Mouse (Mus musculus): ENCODE results near the gene Cbarp. TPM values are rescaled to one million over a fixed set of nuclear protein-coding genes. Genes with fewer than 3 reads are reported as not detected.
A peak's percentile ranks its signal among the peaks of the same experiment; 100 is the strongest.

The Cbarp gene
- polyA plus RNA-seq, 1 experiment from 2014 or later = 45.3 TPM

DNA sequence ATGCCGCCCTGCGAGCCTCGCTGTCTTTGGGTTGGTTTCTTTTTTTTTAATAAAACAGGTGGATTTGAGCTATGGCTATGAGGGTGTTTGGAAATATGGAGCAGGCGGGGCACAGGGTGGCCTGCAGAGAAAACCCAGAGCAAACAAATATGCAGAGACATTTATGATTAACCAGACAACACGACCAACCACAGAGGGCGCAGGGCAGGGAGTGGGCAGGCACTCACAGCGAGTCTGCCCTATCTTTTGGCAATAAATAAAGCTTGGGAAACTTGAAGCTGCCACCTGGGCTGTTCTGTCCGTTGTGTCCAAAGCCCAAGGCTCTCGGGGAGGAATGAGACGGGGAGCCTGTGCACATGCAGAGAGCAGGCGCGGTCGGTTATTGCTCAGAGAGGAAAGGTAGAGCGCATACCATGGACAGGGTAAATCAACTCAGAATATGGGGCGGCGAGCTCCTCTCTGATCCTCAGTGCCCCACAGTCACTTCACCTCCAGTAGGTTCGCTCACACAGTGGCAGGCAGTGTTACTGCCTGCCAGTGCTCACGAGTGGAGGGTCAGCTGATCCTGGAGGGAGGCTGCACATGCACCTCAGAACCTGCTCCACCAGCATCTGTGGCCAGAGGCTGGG, 10.1 kb downstream of the Cbarp start:
- 87% methylated on average over 18 of the region's 18 CpGs for WGBS
- peaks cover 9% of the 10 kb centered on the region for H3K27me3 ChIP-seq
- 0 out of 2 replicates have a peak, but pooled peaks have one; percentile 7 for ATAC-seq
- H3K9ac ChIP-seq (replicated peaks) = no peak overlapping the region
- H3K9me3 ChIP-seq = no peaks in the 10 kb centered on the region
- H3K4me1 ChIP-seq (replicated peaks) = peaks cover 24% of the 10 kb centered on the region
- H3K27ac ChIP-seq = no peak overlapping the region
- H3K36me3 ChIP-seq = peaks cover 100% of the 10 kb centered on the region
- H3K4me3 ChIP-seq (replicated peaks) = no peak overlapping the region
- H3K4me2 ChIP-seq (replicated peaks) = no peak overlapping the region

DNA sequence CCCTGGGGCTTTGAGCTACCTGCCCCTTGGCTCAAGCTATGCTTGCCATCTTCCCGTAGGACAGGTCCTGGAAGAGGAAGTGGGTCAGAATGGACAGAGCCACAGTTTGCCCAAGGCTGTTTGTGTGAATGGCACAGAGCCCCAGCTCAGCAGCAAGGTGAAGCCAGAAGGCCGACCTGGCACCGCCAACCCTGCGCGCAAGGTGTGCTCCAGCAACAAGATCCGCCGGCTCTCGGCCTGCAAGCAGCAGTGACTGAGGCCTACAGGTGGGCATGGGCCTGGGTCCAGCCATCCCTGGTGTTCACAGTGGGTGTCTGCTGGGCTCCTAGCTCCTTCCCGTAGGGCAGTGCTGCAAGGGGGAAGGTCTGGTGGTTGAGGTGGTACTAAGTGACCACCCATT, 10.8 kb downstream of the Cbarp start:
- 97% methylated on average over 7 of the region's 9 CpGs for WGBS
- Histone ChIP-seq H3K9ac (replicated peaks) (no peak overlapping the region), H3K36me3 (peaks cover 100% of the 10 kb centered on the region), H3K27me3 (peaks cover 4% of the 10 kb centered on the region; the same call in 1 of the 2 replicates), H3K4me1 (replicated peaks) (peaks cover 24% of the 10 kb centered on the region), H3K4me3 (replicated peaks) (no peak overlapping the region), H3K4me2 (replicated peaks) (no peak overlapping the region), H3K27ac (no peak overlapping the region), H3K9me3 (no peaks in the 10 kb centered on the region)
- no peak for ATAC-seq

DNA sequence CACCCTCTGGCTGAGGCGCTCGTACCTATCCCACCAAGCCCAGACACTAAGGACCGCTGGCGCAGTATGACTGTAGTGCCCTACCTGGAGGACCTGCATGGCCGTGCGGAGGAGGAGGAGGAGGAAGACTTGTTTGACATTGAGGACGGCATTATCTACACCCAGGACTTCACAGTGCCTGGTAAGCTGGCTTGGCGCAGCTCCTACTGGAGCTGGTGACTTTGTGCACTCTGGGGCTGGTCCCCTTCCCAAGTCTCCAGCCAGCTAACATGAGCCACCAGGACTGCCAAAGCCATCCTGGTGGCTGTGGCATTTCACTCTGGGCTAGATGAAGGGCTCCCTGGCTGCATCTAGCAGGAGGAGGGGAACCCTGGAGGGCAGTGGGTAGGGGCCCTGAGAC, 12.7 kb downstream of the Cbarp start:
- peaks cover 4% of the 10 kb centered on the region; the same call in 1 of the 2 replicates for H3K27me3 ChIP-seq
- ATAC-seq = no peak
- H3K36me3 ChIP-seq = peaks cover 87% of the 10 kb centered on the region
- 93% methylated on average over 8 of the region's 8 CpGs for WGBS
- H3K4me2 ChIP-seq (replicated peaks) = no peak overlapping the region
- peaks cover 18% of the 10 kb centered on the region for H3K4me1 ChIP-seq (replicated peaks)
- H3K4me3 ChIP-seq (replicated peaks) = no peak overlapping the region
- no peak overlapping the region for H3K9ac ChIP-seq (replicated peaks)
- H3K27ac ChIP-seq = no peak overlapping the region
- no peaks in the 10 kb centered on the region for H3K9me3 ChIP-seq

DNA sequence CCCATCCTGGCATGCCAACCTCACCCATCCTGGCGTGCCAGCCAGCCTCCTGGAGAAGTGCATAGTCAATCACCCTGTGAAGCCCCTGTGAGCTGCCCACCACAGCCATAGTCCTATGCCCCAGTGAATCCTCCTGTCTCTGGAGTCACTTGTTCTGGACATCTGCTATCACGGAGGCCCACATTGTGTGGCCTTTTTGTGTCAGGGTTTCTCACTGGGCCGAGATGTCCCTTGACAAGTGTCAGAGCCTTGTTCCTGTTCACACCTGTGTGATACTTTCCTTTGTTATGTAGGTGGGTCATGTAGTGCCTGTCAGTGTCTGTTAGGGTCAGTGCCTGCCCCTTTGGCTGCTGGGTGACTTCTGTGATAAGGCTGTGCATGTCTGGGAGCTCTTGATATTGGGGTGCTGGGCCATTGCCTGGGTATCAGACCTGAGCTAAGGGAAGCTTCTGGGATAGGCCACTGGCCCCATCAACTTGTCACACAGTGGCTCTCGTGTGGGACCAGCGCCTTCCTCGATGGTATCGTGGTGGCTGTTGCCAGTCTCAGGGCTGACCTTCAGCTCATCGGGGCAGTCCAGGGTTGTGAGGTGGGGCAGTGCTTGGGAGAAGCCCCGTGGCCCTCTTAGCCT, 16.6 kb downstream of the Cbarp start:
- H3K27me3 ChIP-seq = no peaks in the 10 kb centered on the region
- H3K27ac ChIP-seq = no peak overlapping the region
- ATAC-seq = no peak
- H3K9me3 ChIP-seq = no peaks in the 10 kb centered on the region
- H3K4me1 ChIP-seq (replicated peaks) = peaks cover 13% of the 10 kb centered on the region
- no peak overlapping the region for H3K4me3 ChIP-seq (replicated peaks)
- H3K9ac ChIP-seq (replicated peaks) = no peak overlapping the region
- WGBS = 93% methylated on average over 9 of the region's 9 CpGs
- H3K4me2 ChIP-seq (replicated peaks) = no peak overlapping the region
- H3K36me3 ChIP-seq = peaks cover 72% of the 10 kb centered on the region

DNA sequence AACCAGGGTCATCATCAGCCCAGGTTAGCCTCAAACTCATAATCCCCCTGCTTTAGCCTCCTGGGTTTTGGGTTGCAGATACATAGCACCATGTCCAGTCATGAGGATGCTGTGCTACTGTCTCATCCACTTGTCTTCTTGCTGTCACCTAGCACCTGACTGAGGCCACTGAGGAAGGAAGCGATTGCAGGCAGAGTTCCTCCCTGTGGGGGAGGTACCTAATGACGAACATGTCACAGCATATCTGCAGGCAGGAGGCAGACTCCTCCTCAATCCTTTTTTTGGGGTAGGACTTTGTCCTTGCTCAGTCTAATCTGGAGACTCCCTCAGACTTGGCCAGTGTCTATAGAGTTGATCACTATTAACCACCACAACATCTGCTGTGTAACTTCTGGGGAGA, 19.0 kb downstream of the Cbarp start:
- H3K9ac ChIP-seq (replicated peaks) = no peak overlapping the region
- H3K4me2 ChIP-seq (replicated peaks) = no peak overlapping the region
- ATAC-seq = no peak
- peaks cover 59% of the 10 kb centered on the region for H3K36me3 ChIP-seq
- no peak overlapping the region for H3K4me3 ChIP-seq (replicated peaks)
- no peaks in the 10 kb centered on the region for H3K9me3 ChIP-seq
- H3K4me1 ChIP-seq (replicated peaks) = peaks cover 37% of the 10 kb centered on the region
- H3K27me3 ChIP-seq = no peaks in the 10 kb centered on the region
- WGBS = 83% methylated on average over 2 of the region's 2 CpGs
- H3K27ac ChIP-seq = no peak overlapping the region

DNA sequence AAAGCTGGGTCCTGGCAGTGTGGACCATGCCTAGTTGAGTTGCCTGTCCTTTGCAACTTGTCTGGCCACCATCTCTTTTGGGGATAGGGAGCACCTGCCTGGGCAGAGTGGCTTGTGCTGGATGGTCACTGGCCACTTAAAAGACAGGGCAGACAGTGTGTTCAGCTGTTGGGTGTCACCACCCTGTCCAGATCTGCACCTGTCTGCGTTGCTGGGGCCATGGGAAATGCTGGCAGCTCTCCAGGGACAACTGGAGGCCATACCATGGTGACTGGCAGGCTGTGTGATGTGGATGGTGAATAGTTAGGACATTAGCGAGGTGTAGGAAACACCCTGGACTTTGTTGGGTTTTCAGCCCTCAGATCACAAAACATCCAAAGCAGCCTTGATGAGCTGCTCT, 20.5 kb downstream of the Cbarp start:
- ATAC-seq = no peak
- Histone ChIP-seq H3K4me2 (replicated peaks) (no peak overlapping the region), H3K4me3 (replicated peaks) (no peak overlapping the region), H3K27me3 (no peaks in the 10 kb centered on the region), H3K36me3 (peaks cover 44% of the 10 kb centered on the region), H3K9me3 (no peaks in the 10 kb centered on the region), H3K9ac (replicated peaks) (0 out of 2 replicates have a peak overlapping the region, but pooled peaks have one; percentile 23), H3K27ac (no peak overlapping the region), H3K4me1 (replicated peaks) (peaks cover 40% of the 10 kb centered on the region)
- 78% methylated on average over 2 of the region's 2 CpGs for WGBS

DNA sequence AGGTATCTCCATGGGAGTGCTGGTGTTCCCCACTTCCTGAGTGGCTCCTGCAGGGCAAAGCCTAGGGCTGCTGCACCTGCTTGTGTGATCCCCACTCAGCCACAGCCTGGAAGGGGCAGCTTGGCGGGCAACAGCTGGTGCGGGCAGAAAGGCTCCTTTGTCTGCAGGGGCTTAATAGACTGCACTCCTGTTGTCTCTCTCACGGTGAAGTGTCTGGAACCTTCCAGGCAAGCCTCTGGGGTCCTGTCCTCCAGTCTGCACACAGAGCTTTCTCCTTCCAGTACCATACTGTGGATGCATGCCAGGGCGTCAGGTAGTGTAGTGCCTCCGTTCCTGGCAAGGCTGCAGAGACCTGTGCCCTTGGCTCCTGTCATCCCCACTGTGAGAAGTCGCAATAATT, 22.1 kb downstream of the Cbarp start:
- H3K27me3 ChIP-seq = no peaks in the 10 kb centered on the region
- peaks cover 35% of the 10 kb centered on the region for H3K36me3 ChIP-seq
- WGBS = 54% methylated on average over 6 of the region's 6 CpGs
- peak overlapping the region; percentile 73 for H3K4me2 ChIP-seq (replicated peaks)
- H3K9me3 ChIP-seq = no peaks in the 10 kb centered on the region
- H3K9ac ChIP-seq (replicated peaks) = peak overlapping the region; percentile 89
- peaks cover 44% of the 10 kb centered on the region for H3K4me1 ChIP-seq (replicated peaks)
- peak overlapping the region; percentile 19 for H3K27ac ChIP-seq
- ATAC-seq = no peak
- peak overlapping the region; percentile 91 for H3K4me3 ChIP-seq (replicated peaks)

DNA sequence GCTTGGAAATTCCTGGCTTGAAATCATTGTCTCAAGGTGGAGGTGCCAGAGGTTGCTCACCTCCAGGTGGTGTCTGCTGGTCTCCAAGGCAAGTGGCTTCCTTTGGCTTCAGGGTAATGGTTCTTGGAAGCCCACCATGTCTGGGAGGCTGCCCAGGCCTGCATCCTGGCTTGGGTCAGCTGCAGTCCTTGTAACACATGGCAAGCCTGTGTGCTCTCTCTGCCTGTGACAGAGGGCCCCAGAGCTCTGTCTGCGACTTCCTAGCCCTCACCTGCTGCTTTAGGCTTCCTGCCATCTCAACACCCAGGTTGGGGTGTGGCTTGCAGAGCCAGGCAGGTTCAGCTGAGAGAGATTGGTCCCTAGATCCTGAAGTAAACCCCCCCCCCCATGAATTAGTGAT, 22.9 kb downstream of the Cbarp start:
- Histone ChIP-seq H3K36me3 (peaks cover 35% of the 10 kb centered on the region), H3K9ac (replicated peaks) (peak overlapping the region; percentile 89), H3K27me3 (no peaks in the 10 kb centered on the region), H3K9me3 (no peaks in the 10 kb centered on the region), H3K4me3 (replicated peaks) (peak overlapping the region; percentile 91), H3K4me2 (replicated peaks) (peak overlapping the region; percentile 73), H3K4me1 (replicated peaks) (peaks cover 44% of the 10 kb centered on the region), H3K27ac (peak overlapping the region; percentile 19; the same call in 1 of the 2 replicates)
- WGBS = 69% methylated on average over 1 of the region's 1 CpGs
- ATAC-seq = no peak

DNA sequence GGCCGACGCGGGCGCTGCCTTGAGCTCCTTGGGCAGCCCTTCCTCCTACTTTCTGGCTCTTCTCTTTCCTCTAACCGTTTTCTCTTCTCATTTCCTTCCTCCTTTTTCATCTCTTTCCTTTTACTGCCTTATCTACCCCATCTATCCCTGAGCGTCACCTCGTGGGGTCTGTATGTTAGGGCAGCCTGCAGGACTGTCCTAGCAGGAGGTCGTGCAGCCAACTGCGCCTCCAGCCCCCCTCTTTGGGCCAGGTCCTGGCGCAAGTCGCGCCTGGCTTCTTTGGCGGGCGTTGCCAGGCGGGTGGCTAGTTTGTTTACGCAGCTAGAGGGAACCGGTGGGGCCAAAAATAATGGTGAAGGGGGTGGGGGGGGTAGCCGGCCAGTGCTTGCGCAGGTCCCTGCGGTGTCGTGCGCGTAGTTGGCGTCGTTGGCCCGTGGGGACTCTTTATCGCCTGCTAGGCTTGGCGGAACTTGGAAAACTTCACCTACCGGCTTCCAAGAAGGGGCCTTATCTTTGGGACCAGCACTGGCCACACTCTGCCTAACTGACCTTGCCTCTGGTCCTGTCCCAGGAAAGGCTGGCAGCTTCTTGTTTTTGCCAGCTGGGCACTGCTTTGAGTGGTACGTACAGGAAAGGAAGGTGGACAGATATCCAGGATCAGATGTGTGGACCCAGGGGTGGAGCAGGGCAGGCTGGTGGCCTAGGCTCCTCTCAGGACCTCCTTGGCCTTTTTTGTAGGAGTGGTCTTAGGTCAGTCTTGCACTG, 23.5 kb downstream of the Cbarp start:
- WGBS = 7% methylated on average over 30 of the region's 30 CpGs
- Histone ChIP-seq H3K4me3 (replicated peaks) (peak overlapping the region; percentile 91), H3K9me3 (no peaks in the 10 kb centered on the region), H3K4me1 (replicated peaks) (peaks cover 44% of the 10 kb centered on the region), H3K9ac (replicated peaks) (peak overlapping the region; percentile 89), H3K36me3 (peaks cover 33% of the 10 kb centered on the region), H3K27me3 (no peaks in the 10 kb centered on the region), H3K27ac (peak overlapping the region; percentile 9; the same call in 1 of the 2 replicates), H3K4me2 (replicated peaks) (peak overlapping the region; percentile 73)
- no peak for ATAC-seq

DNA sequence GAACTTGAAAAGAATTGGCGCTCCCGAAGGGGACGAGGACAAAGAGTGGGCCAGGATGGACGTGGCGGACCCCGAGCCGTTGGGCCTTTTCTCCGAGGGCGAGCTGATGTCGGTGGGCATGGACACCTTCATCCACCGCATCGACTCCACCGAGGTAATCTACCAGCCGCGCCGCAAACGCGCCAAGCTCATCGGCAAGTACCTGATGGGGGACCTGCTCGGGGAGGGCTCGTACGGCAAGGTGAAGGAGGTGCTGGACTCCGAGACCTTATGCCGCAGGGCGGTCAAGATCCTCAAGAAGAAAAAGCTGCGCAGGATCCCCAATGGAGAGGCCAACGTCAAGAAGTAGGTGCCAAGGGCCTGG, 24.1 kb downstream of the Cbarp start:
- H3K4me1 ChIP-seq (replicated peaks) = peaks cover 44% of the 10 kb centered on the region
- H3K27me3 ChIP-seq = no peaks in the 10 kb centered on the region
- H3K27ac ChIP-seq = 0 out of 2 replicates have a peak overlapping the region, but pooled peaks have one; percentile 26
- under 1% methylated on average over 27 of the region's 27 CpGs for WGBS
- peak overlapping the region; percentile 91 for H3K4me3 ChIP-seq (replicated peaks)
- no peak for ATAC-seq
- H3K9me3 ChIP-seq = no peaks in the 10 kb centered on the region
- peak overlapping the region; percentile 73 for H3K4me2 ChIP-seq (replicated peaks)
- peaks cover 28% of the 10 kb centered on the region for H3K36me3 ChIP-seq
- H3K9ac ChIP-seq (replicated peaks) = peak overlapping the region; percentile 89

DNA sequence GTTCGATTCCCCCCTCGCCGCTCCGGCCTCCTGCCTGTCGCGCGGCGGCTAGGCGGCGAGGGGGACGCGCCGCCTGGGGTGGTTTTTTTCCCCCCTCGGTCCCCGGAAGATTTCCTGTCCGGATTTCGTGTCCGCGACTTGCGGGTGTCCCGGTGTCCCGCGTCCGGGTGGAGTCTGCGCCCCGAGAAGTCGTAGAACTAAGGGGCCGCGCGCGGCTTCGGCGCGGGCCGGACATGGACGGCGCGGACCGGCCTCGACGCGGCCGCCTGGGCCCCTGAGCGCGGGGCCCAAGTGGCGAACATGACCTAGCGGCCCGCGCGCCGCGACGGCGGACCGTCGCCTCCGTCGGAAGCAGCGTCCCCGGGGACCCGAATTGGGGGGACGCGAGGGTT, 24.7 kb downstream of the Cbarp start:
- no peaks in the 10 kb centered on the region for H3K9me3 ChIP-seq
- peaks cover 44% of the 10 kb centered on the region for H3K4me1 ChIP-seq (replicated peaks)
- H3K36me3 ChIP-seq = peaks cover 23% of the 10 kb centered on the region
- no peaks in the 10 kb centered on the region for H3K27me3 ChIP-seq
- ATAC-seq = no peak
- H3K4me3 ChIP-seq (replicated peaks) = peak overlapping the region; percentile 91
- peak overlapping the region; percentile 89 for H3K9ac ChIP-seq (replicated peaks)
- peak overlapping the region; percentile 79 for H3K27ac ChIP-seq
- WGBS = under 1% methylated on average over 63 of the region's 63 CpGs
- H3K4me2 ChIP-seq (replicated peaks) = peak overlapping the region; percentile 73

Measured in midbrain, embryonic 13.5 days (tissue).